Mouse (Mus musculus): ENCODE results near the gene Gm7970.
"Not testable (repeated sequence)": the region's sequence is repeated elsewhere in the genome, so short reads cannot be mapped to it uniquely, and the experiment has no call there.

The Gm7970 gene

GRCm38 (mm10) chr14:41555483-41555882 lies at the start of gene Gm7970:
Gene Gm7970 (minus strand): TSS chr14:41555583.
- not testable (repeated sequence) for DNase-seq (ENCODE audit: low spot score in 2 of 2)

GRCm38 (mm10) chr14:41600935-41601334 lies 45.6 kb upstream of the Gm7970 start:
- not testable (repeated sequence) for DNase-seq (ENCODE audit: low spot score in 2 of 2)

GRCm38 (mm10) chr14:41586346-41586745 lies 31.0 kb upstream of the Gm7970 start:
- not testable (repeated sequence) for DNase-seq (ENCODE audit: low spot score in 2 of 2)

GRCm38 (mm10) chr14:41572911-41573310 lies 17.5 kb upstream of the Gm7970 start, which contains the start of gene 1700049E17Rik2:
Gene 1700049E17Rik2 (plus strand): TSS chr14:41573211.
- not testable (repeated sequence) for DNase-seq (ENCODE audit: low spot score in 2 of 2)

GRCm38 (mm10) chr14:41524695-41525094 lies 30.7 kb downstream of the Gm7970 start:
- DNase-seq (ENCODE audit: low spot score in 2 of 2), result not testable (repeated sequence)

- not testable (repeated sequence) for DNase-seq (ENCODE audit: low spot score in 2 of 2)
These were observed 34.7 kb downstream of the Gm7970 start for GRCm38 (mm10) chr14:41520683-41521082.

Measured in left cerebral cortex, adult 9 months (tissue).